Mouse (Mus musculus) forebrain, postnatal 0 days (tissue): ENCODE results near the gene Acy3. TPM values are rescaled to one million over a fixed set of nuclear protein-coding genes. Genes with fewer than 3 reads are reported as not detected.
"Not testable (repeated sequence)": the region's sequence is repeated elsewhere in the genome, so short reads cannot be mapped to it uniquely, and the experiment has no call there.

Source experiments
- ATAC-seq: fragments of 200-750 bp; cut with Nextera tagmentation; 2 replicates; pipeline ENCODE4 v1.8.0; 2017; ENCODE audit warnings: mild to moderate bottlenecking, moderate library complexity
- DNase-seq: peaks from one replicate; pipeline ENCODE4 v3.0.0-alpha.2; 2015
- H3K27ac ChIP-seq: fragments of 300-500 bp; sonication (generic); 2 replicates; pipeline ENCODE4 v1.5.1; 2014; ENCODE audit warnings: low read depth, mild to moderate bottlenecking, antibody characterized with exemption, low read length, moderate library complexity, mixed read lengths
- H3K27me3 ChIP-seq: fragments of 300-500 bp; sonication (generic); 2 replicates; pipeline ENCODE4 v1.6.1; 2014; ENCODE audit warnings: mild to moderate bottlenecking, low read length, mixed read lengths; ENCODE audit not compliant: insufficient read depth
- H3K36me3 ChIP-seq: fragments of 300-500 bp; sonication (generic); 2 replicates; pipeline ENCODE4 v1.6.1; 2014; ENCODE audit warnings: mild to moderate bottlenecking, moderate library complexity; ENCODE audit not compliant: insufficient read depth
- H3K4me1 ChIP-seq: fragments of 300-500 bp; sonication (generic); 2 replicates; pipeline ENCODE4 v1.6.1; 2014; ENCODE audit warnings: antibody characterized with exemption; ENCODE audit not compliant: insufficient read depth
- H3K4me2 ChIP-seq: fragments of 300-500 bp; sonication (generic); 2 replicates; pipeline ENCODE4 v1.6.1; 2014; ENCODE audit warnings: low read depth, mild to moderate bottlenecking, moderate library complexity
- H3K4me3 ChIP-seq: fragments of 300-500 bp; sonication (generic); 2 replicates; pipeline ENCODE4 v1.5.1; 2014; ENCODE audit warnings: low read depth, low read length, mixed read lengths
- H3K9ac ChIP-seq: fragments of 300-500 bp; sonication (generic); 2 replicates; pipeline ENCODE4 v1.6.1; 2014; ENCODE audit warnings: mild to moderate bottlenecking
- H3K9me3 ChIP-seq: fragments of 300-500 bp; sonication (generic); 2 replicates; pipeline ENCODE4 v1.6.1; 2016; ENCODE audit warnings: low read length
- CTCF ChIP-seq: sonication (generic); IDR thresholded peaks from 2 replicates; pipeline ENCODE4 v1.5.1; 2016; ENCODE audit warnings: antibody characterized with exemption, control low read depth, low read depth
- WGBS: fragments of 180-500 bp; shearing (Covaris S2); extraction: QIAGEN DNeasy Blood & Tissue Kit; methylation state at CpG from one replicate; pipeline ENCODE4 v1.1.7; 2014; 5-methylcytosine and 5-hydroxymethylcytosine counted together
- polyA plus RNA-seq: library from polyadenylated mRNA; unstranded; fragments of >200 nt; fragmentation: Nextera tagmentation; extraction: Ambion mirVana; gene quantifications from 2 replicates; pipeline ENCODE4 v1.2.1, GENCODE M21; 2015
- total RNA-seq: library from RNA; depleted of rRNA; stranded (reverse); fragments of >200 nt; gene quantifications from 2 replicates; pipeline ENCODE4 v1.2.3, GENCODE M21; 2014

Acy3 gene
- total and polyA plus RNA-seq, 2 experiments from 2014 or later: 2.2 TPM

DNA sequence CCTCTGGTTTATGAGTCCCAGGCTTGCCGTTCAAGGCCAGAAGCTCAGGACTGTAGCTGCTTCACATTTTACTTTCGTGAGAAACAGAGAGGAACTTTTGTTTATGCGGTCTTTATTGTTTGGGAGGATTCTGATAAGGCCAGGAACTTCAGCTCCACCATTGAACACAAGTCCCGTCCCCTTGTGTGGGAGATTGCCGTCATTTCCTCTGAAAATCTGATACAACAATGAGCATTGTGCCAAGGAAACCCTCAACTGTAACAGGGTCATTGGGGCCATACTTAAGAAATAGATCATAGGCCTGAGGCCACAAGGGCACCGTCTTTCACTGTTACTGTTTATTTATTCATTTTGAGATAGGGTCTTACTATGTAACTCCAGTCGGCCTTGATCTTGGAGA, 36.8 kb downstream of the Acy3 start:
- DNase-seq: no peak
- no peak overlapping the region for H3K4me3 ChIP-seq
- no peak overlapping the region for H3K27ac ChIP-seq
- no peaks in the 10 kb centered on the region for H3K27me3 ChIP-seq
- no peak overlapping the region for H3K4me2 ChIP-seq
- 83% methylated on average over 7 of the region's 7 CpGs for WGBS
- no peak for TF ChIP-seq CTCF
- H3K9ac ChIP-seq: no peak overlapping the region
- no peaks in the 10 kb centered on the region for H3K36me3 ChIP-seq
- no peaks in the 10 kb centered on the region for H3K4me1 ChIP-seq
- H3K9me3 ChIP-seq: 0 out of 2 replicates have a peak, but pooled peaks cover 3% of the 10 kb centered on the region
- ATAC-seq: no peak

DNA sequence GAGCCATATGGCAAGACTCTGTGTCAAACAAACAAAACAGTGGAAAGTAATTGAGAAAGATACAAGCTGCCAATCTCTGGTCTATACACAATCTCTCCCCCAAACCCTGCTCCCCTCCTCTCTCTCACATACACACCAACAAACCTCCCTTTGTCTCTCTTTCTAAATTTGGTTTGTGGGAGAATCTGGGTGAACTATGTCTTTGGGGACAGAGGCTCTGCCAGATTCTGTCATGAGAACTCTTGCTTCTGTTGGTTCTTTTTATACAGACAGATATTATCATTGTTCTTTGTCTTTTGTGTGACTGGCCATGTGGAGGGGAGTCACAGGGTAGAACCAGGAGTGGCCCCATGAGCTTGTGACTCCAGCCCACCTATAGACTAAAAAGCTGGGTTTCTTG, 41.2 kb downstream of the Acy3 start:
- H3K9me3 ChIP-seq: 0 out of 2 replicates have a peak, but pooled peaks cover 3% of the 10 kb centered on the region
- no peak for TF ChIP-seq CTCF
- H3K27ac ChIP-seq: no peak overlapping the region
- no peak overlapping the region for H3K9ac ChIP-seq
- no peaks in the 10 kb centered on the region for H3K36me3 ChIP-seq
- H3K4me2 ChIP-seq: no peak overlapping the region
- H3K27me3 ChIP-seq: no peaks in the 10 kb centered on the region
- ATAC-seq: no peak
- H3K4me1 ChIP-seq: no peaks in the 10 kb centered on the region
- DNase-seq: no peak
- H3K4me3 ChIP-seq: no peak overlapping the region

DNA sequence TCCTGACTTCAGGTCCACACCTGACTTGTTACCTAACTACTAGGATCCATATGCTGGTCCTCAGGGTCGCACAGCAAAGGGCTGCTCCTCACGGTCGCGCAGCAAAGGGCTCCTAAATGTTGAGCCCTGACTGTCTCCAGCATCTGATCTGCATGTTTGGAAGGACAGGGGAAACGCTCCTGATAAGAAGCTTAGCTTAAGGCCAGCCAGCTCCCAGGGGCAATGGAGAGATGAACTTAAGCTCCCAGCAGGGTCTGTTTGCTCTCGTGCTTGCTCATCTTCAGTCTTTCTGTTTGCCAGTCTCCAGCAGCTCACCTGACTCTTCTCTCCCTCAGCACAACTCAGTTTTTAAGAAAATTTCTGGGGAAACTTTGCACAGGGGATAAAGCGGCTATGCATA, 46.3 kb downstream of the Acy3 start:
- Histone ChIP-seq H3K9me3 (no peaks in the 10 kb centered on the region), H3K4me3 (no peak overlapping the region), H3K27me3 (no peaks in the 10 kb centered on the region), H3K9ac (no peak overlapping the region), H3K4me2 (no peak overlapping the region), H3K4me1 (0 out of 2 replicates have a peak, but pooled peaks cover 5% of the 10 kb centered on the region), H3K27ac (no peak overlapping the region), H3K36me3 (no peaks in the 10 kb centered on the region; the same call in 1 of the 2 replicates)
- DNase-seq (no peak), ATAC-seq (no peak)
- TF ChIP-seq CTCF: no peak
- 47% methylated on average over 7 of the region's 7 CpGs for WGBS

DNA sequence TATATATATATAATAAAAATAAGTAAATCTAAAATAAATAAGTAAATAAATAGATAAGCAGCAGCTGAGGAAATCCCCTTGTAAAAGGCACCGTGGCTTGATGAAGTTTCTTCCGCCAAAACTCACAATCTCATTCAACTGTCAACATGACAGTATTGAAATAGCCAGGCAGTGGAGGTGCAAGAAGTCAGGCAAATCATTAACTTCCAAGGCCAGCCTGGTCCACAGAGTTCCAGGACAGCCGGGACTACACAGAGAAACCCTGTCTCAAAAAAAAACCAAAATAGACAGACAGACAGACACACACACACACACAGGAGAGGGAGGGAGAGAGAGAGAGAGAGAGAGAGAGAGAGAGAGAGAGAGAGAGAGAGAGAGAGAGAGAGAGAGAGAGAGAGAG, 46.9 kb downstream of the Acy3 start:
- Histone ChIP-seq H3K4me1 (0 out of 2 replicates have a peak, but pooled peaks cover 8% of the 10 kb centered on the region), H3K4me2 (no peak overlapping the region), H3K27ac (no peak overlapping the region), H3K9ac (no peak overlapping the region), H3K9me3 (no peaks in the 10 kb centered on the region), H3K27me3 (no peaks in the 10 kb centered on the region), H3K4me3 (no peak overlapping the region), H3K36me3 (no peaks in the 10 kb centered on the region; the same call in 1 of the 2 replicates)
- no peak for TF ChIP-seq CTCF
- ATAC-seq: no peak
- no peak for DNase-seq
- 87% methylated on average over 3 of the region's 3 CpGs for WGBS

DNA sequence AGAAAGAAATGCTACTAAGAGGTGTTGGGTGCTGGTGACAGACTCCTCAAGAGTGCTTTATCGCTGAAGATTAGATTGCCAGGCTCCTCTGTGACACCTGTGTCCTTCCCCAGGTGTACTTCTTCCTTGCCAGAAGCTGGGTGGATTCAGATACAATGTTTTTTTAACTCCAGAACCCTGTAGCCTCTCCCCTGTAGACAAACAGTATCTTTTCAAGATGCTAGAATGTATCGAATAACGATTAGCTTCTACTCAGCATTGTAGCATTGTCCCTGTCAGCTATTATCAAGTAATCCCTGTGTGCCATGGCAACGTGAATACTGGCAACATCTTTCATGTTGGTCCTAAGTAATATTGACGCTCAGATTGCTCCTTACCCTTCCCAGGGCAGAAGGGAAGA, 47.4 kb downstream of the Acy3 start:
- Histone ChIP-seq H3K27ac (no peak overlapping the region), H3K27me3 (no peaks in the 10 kb centered on the region), H3K4me2 (no peak overlapping the region), H3K4me1 (0 out of 2 replicates have a peak, but pooled peaks cover 9% of the 10 kb centered on the region), H3K36me3 (no peaks in the 10 kb centered on the region; the same call in 1 of the 2 replicates), H3K9ac (no peak overlapping the region), H3K4me3 (no peak overlapping the region), H3K9me3 (no peaks in the 10 kb centered on the region)
- no peak for TF ChIP-seq CTCF
- 51% methylated on average over 5 of the region's 5 CpGs for WGBS
- no peak for ATAC-seq
- DNase-seq: no peak

DNA sequence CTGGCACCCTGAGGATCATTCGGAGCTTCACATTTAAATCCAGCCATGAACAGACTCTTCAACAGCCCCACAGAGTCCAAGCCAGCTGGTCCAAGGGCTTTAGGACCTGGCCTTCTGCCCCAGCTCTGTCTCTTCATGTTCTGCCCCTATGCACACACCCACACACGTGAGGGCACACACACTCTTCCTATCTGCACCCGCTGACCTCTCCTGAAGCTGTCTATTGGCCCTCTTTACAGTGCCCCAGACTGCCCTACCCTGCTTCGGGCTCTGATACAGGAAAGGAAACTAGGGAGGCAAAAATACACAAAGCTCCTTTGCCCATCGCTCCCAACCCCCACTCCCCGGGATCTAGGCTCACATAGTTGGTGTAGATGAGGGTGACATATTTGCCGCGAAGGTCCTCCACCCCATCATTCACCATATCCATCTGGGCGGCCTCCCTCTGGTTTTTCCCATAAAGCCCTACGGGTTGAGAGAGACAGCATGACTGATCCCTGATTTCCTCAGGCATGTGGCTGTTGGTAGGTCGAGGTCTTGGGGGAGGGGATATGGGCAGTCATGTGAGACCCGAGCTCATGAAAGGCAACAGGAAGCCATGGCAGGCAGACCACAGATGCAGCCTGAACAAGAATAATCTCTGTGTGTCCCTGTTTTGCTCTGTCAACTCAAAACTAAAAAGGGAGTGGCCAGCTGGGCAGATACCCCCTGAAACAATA, 50.1 kb downstream of the Acy3 start:
- no peaks in the 10 kb centered on the region for H3K9me3 ChIP-seq
- DNase-seq (no peak), ATAC-seq (no peak)
- no peak overlapping the region for H3K27ac ChIP-seq
- no peak overlapping the region for H3K4me3 ChIP-seq
- H3K36me3 ChIP-seq: no peaks in the 10 kb centered on the region; the same call in 1 of the 2 replicates
- H3K4me1 ChIP-seq: 0 out of 2 replicates have a peak, but pooled peaks cover 9% of the 10 kb centered on the region
- no peak overlapping the region for H3K4me2 ChIP-seq
- no peak for TF ChIP-seq CTCF
- H3K9ac ChIP-seq: no peak overlapping the region
- no peaks in the 10 kb centered on the region for H3K27me3 ChIP-seq
- 85% methylated on average over 12 of the region's 12 CpGs for WGBS

DNA sequence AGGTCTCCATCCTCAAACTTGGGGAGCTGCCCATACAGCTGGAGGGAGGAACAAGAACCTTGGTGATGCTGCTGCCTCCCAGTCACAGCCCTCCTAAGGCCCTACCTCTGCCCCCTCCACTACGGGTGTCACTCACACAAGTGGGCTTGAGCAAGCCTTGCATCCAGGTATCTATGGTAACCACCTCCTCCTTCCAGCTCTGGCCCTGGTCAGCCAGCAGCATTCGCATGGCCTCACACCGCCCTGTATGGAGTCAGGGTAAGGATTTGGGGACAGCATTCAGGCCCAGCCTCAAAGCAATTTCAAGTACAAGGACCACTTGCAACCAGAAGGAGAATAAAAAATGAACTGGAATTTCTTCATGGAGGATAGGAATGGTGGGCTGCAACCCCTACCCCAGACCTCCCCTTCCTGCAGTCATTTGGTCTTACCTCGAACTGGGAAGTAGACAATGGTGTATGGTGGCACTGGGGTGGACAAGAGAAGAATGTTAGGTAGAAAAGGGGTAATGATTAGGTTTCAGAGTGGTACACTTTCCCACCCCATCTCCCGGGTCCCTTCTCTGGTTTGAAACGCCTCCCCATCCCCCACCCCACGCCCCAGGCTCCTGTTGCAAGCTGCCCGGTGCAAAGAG, 50.9 kb downstream of the Acy3 start:
- not testable (repeated sequence) for H3K9me3 ChIP-seq, H3K27me3 ChIP-seq, H3K4me1 ChIP-seq, H3K36me3 ChIP-seq, DNase-seq
- peak overlapping the region; percentile 62 for H3K4me3 ChIP-seq
- peak overlapping the region; percentile 67 for H3K27ac ChIP-seq
- peak; percentile 57 for ATAC-seq
- WGBS: 23% methylated on average over 7 of the region's 8 CpGs
- peak overlapping the region; percentile 70 for H3K4me2 ChIP-seq
- peak overlapping the region; percentile 70 for H3K9ac ChIP-seq
